Mouse (Mus musculus): ENCODE measurements around the gene Gm42906. TPM values are rescaled to one million over a fixed set of nuclear protein-coding genes. Genes with fewer than 3 reads are reported as not detected.

Gene Gm42906
- polyA plus RNA-seq, 1 experiment from 2014 or later: not detected

GRCm38 (mm10) chr5:151076917-151077316, 351.0 kb downstream of the Gm42906 start:
- WGBS: 59% methylated on average over 3 of the region's 3 CpGs
- no peak overlapping the region for H3K4me3 ChIP-seq (ENCODE audit: control insufficient read depth in 1 of 2, insufficient read depth in 1 of 2, low read depth in 1 of 2, low read length in 2 of 2)
- no peak for ATAC-seq (ENCODE audit: insufficient number of reproducible peaks, insufficient read depth, low FRiP score, low read depth)

DNA sequence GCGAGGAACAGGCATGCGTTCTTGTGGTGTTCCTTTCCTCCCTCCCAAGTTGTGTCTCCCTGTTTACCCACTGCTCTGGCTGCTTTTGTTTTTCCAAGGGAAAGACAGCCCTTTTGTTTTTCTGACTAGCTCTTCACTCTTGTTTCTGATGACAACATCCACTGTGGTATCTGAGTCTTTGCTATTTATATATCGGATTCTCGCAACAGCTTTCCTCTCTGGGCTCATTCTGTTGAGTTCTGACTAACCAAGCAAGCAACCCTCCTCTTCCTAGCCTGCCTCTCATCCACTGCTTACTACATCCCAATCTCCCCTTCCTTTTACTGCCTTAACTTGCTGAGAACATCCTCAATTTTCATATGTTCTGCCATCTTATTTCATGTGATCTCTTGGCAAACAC, 353.7 kb downstream of the Gm42906 start:
- Histone ChIP-seq H3K9ac (ENCODE audit: low read length) (no peak overlapping the region), H3K27me3 (ENCODE audit: control insufficient read depth, insufficient read depth, low read length) (no peaks in the 10 kb centered on the region), H3K4me1 (ENCODE audit: control insufficient read depth in 2 of 2, insufficient read depth in 2 of 2, low read length in 2 of 2) (peaks cover 10 to 18% of the 10 kb centered on the region in 2 experiments), H3K4me3 (ENCODE audit: control insufficient read depth in 1 of 2, insufficient read depth in 1 of 2, low read depth in 1 of 2, low read length in 2 of 2) (no peak overlapping the region), H3K36me3 (ENCODE audit: control insufficient read depth, insufficient read depth, low read length) (no peaks in the 10 kb centered on the region; the same call in 1 of the 2 replicates), H3K4me2 (ENCODE audit: low read length) (no peak overlapping the region), H3K27ac (replicated peaks in 1 of 2; ENCODE audit: control insufficient read depth in 1 of 2, insufficient read depth in 1 of 2, low read depth in 2 of 2, low read length in 2 of 2) (peak overlapping the region; percentile 37 to 39; a peak in 3 of 4 replicates), H3K9me3 (ENCODE audit: control insufficient read depth, low read length) (0 out of 2 replicates have a peak, but pooled peaks cover 4% of the 10 kb centered on the region)
- 34% methylated on average over 4 of the region's 4 CpGs for WGBS
- ATAC-seq (ENCODE audit: insufficient number of reproducible peaks, insufficient read depth, low FRiP score, low read depth): no peak

More at GRCm38 (mm10) chr5:151076917-151077316, 351.0 kb downstream of the Gm42906 start:
- peaks cover 2 to 7% of the 10 kb centered on the region in 2 experiments; a peak in 3 of 4 replicates for H3K4me1 ChIP-seq (ENCODE audit: control insufficient read depth in 2 of 2, insufficient read depth in 2 of 2, low read length in 2 of 2)
- no peak overlapping the region for H3K9ac ChIP-seq (ENCODE audit: low read length)
- H3K27ac ChIP-seq (replicated peaks in 1 of 2; ENCODE audit: control insufficient read depth in 1 of 2, insufficient read depth in 1 of 2, low read depth in 2 of 2, low read length in 2 of 2): no peak overlapping the region
- H3K9me3 ChIP-seq (ENCODE audit: control insufficient read depth, low read length): 0 out of 2 replicates have a peak, but pooled peaks cover 4% of the 10 kb centered on the region
- H3K4me2 ChIP-seq (ENCODE audit: low read length): no peak overlapping the region
- no peaks in the 10 kb centered on the region; the same call in 1 of the 2 replicates for H3K36me3 ChIP-seq (ENCODE audit: control insufficient read depth, insufficient read depth, low read length)
- H3K27me3 ChIP-seq (ENCODE audit: control insufficient read depth, insufficient read depth, low read length): no peaks in the 10 kb centered on the region

- Histone ChIP-seq H3K4me3 (ENCODE audit: control insufficient read depth in 1 of 2, insufficient read depth in 1 of 2, low read depth in 1 of 2, low read length in 2 of 2) (no peak overlapping the region), H3K4me2 (ENCODE audit: low read length) (no peak overlapping the region), H3K36me3 (ENCODE audit: control insufficient read depth, insufficient read depth, low read length) (no peaks in the 10 kb centered on the region; the same call in 1 of the 2 replicates), H3K27ac (replicated peaks in 1 of 2; ENCODE audit: control insufficient read depth in 1 of 2, insufficient read depth in 1 of 2, low read depth in 2 of 2, low read length in 2 of 2) (no peak overlapping the region), H3K9me3 (ENCODE audit: control insufficient read depth, low read length) (0 out of 2 replicates have a peak, but pooled peaks cover 4% of the 10 kb centered on the region), H3K9ac (ENCODE audit: low read length) (no peak overlapping the region), H3K4me1 (ENCODE audit: control insufficient read depth in 2 of 2, insufficient read depth in 2 of 2, low read length in 2 of 2) (peaks cover 10 to 21% of the 10 kb centered on the region in 2 experiments), H3K27me3 (ENCODE audit: control insufficient read depth, insufficient read depth, low read length) (no peaks in the 10 kb centered on the region)
- ATAC-seq (ENCODE audit: insufficient number of reproducible peaks, insufficient read depth, low FRiP score, low read depth): no peak
- WGBS: 50% methylated on average over 6 of the region's 6 CpGs
These were observed 356.5 kb downstream of the Gm42906 start for GRCm38 (mm10) chr5:151071430-151071829.

- H3K4me2 ChIP-seq (ENCODE audit: low read length): no peak overlapping the region
- 0 out of 2 replicates have a peak, but pooled peaks cover 4% of the 10 kb centered on the region for H3K9me3 ChIP-seq (ENCODE audit: control insufficient read depth, low read length)
- WGBS: 71% methylated on average over 6 of the region's 6 CpGs
- peaks cover 10 to 25% of the 10 kb centered on the region in 2 experiments for H3K4me1 ChIP-seq (ENCODE audit: control insufficient read depth in 2 of 2, insufficient read depth in 2 of 2, low read length in 2 of 2)
- H3K4me3 ChIP-seq (ENCODE audit: control insufficient read depth in 1 of 2, insufficient read depth in 1 of 2, low read depth in 1 of 2, low read length in 2 of 2): no peak overlapping the region
- no peak for ATAC-seq (ENCODE audit: insufficient number of reproducible peaks, insufficient read depth, low FRiP score, low read depth)
- H3K27me3 ChIP-seq (ENCODE audit: control insufficient read depth, insufficient read depth, low read length): no peaks in the 10 kb centered on the region
- H3K9ac ChIP-seq (ENCODE audit: low read length): no peak overlapping the region
- H3K27ac ChIP-seq (replicated peaks in 1 of 2; ENCODE audit: control insufficient read depth in 1 of 2, insufficient read depth in 1 of 2, low read depth in 2 of 2, low read length in 2 of 2): peak overlapping the region; percentile 44 to 47; a peak in 2 of 4 replicates
- no peaks in the 10 kb centered on the region; the same call in 1 of the 2 replicates for H3K36me3 ChIP-seq (ENCODE audit: control insufficient read depth, insufficient read depth, low read length)
These were observed 357.1 kb downstream of the Gm42906 start for GRCm38 (mm10) chr5:151070896-151071295.

DNA sequence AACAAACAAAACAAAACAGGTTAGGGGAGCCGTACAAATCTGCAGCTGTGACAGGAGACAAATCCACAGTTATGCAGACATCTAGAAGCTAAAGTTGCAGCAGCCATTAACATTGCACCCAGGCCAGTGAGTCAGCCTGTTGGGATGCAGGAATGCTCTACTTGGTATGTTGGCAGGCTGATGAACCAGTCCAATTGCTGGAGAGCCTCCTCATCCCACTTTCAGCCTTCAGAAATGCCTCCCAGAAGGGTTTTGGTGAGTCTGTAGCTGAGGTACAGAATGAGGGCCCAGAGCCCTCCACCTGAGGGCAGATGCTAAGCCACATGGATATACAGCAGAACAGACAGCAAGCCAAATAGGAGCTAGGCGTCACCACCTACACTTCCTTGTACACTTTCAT, 358.4 kb downstream of the Gm42906 start:
- H3K4me1 ChIP-seq (ENCODE audit: control insufficient read depth in 2 of 2, insufficient read depth in 2 of 2, low read length in 2 of 2): peaks cover 10 to 38% of the 10 kb centered on the region in 2 experiments
- no peak for ATAC-seq (ENCODE audit: insufficient number of reproducible peaks, insufficient read depth, low FRiP score, low read depth)
- no peaks in the 10 kb centered on the region for H3K9me3 ChIP-seq (ENCODE audit: control insufficient read depth, low read length)
- H3K9ac ChIP-seq (ENCODE audit: low read length): no peak overlapping the region
- H3K27me3 ChIP-seq (ENCODE audit: control insufficient read depth, insufficient read depth, low read length): no peaks in the 10 kb centered on the region
- WGBS: 78% methylated on average over 2 of the region's 2 CpGs
- peak overlapping the region; percentile 21 to 44 for H3K27ac ChIP-seq (replicated peaks in 1 of 2; ENCODE audit: control insufficient read depth in 1 of 2, insufficient read depth in 1 of 2, low read depth in 2 of 2, low read length in 2 of 2)
- H3K4me2 ChIP-seq (ENCODE audit: low read length): no peak overlapping the region
- H3K36me3 ChIP-seq (ENCODE audit: control insufficient read depth, insufficient read depth, low read length): no peaks in the 10 kb centered on the region; the same call in 1 of the 2 replicates
- H3K4me3 ChIP-seq (ENCODE audit: control insufficient read depth in 1 of 2, insufficient read depth in 1 of 2, low read depth in 1 of 2, low read length in 2 of 2): no peak overlapping the region

DNA sequence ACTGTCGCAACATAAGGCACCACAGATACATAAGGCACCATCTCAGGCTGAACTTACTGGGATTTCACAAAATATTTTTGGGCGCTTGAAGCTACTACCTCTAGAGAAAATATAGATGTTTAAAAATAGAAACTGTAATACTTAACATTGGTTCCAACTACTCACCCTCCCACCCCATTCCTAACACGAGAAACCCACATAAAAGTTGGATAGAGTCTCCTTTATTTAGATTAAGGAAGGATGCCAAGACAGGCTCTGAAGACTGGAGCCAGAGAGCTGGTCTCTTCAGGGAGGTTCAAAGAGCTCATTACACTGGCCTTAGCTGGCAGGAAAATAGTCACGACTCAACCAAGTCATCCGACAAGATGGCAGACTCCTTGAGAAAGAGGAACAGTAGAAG, 361.9 kb downstream of the Gm42906 start:
- Histone ChIP-seq H3K9ac (ENCODE audit: low read length) (no peak overlapping the region), H3K27me3 (ENCODE audit: control insufficient read depth, insufficient read depth, low read length) (no peaks in the 10 kb centered on the region), H3K9me3 (ENCODE audit: control insufficient read depth, low read length) (peaks cover 6% of the 10 kb centered on the region), H3K36me3 (ENCODE audit: control insufficient read depth, insufficient read depth, low read length) (peaks cover 20% of the 10 kb centered on the region), H3K4me2 (ENCODE audit: low read length) (no peak overlapping the region), H3K4me3 (ENCODE audit: control insufficient read depth in 1 of 2, insufficient read depth in 1 of 2, low read depth in 1 of 2, low read length in 2 of 2) (no peak overlapping the region), H3K27ac (replicated peaks in 1 of 2; ENCODE audit: control insufficient read depth in 1 of 2, insufficient read depth in 1 of 2, low read depth in 2 of 2, low read length in 2 of 2) (no peak overlapping the region), H3K4me1 (ENCODE audit: control insufficient read depth in 2 of 2, insufficient read depth in 2 of 2, low read length in 2 of 2) (peaks cover 8 to 31% of the 10 kb centered on the region in 2 experiments)
- no peak for ATAC-seq (ENCODE audit: insufficient number of reproducible peaks, insufficient read depth, low FRiP score, low read depth)
- 73% methylated on average over 5 of the region's 5 CpGs for WGBS

GRCm38 (mm10) chr5:151065228-151065627, 362.7 kb downstream of the Gm42906 start:
- H3K4me1 ChIP-seq (ENCODE audit: control insufficient read depth in 2 of 2, insufficient read depth in 2 of 2, low read length in 2 of 2): peaks cover 10 to 31% of the 10 kb centered on the region in 2 experiments
- no peak for ATAC-seq (ENCODE audit: insufficient number of reproducible peaks, insufficient read depth, low FRiP score, low read depth)
- H3K27ac ChIP-seq (replicated peaks in 1 of 2; ENCODE audit: control insufficient read depth in 1 of 2, insufficient read depth in 1 of 2, low read depth in 2 of 2, low read length in 2 of 2): peak overlapping the region; percentile 33 to 47; a peak in 2 of 4 replicates
- H3K9ac ChIP-seq (ENCODE audit: low read length): no peak overlapping the region
- H3K4me2 ChIP-seq (ENCODE audit: low read length): no peak overlapping the region
- no peak overlapping the region for H3K4me3 ChIP-seq (ENCODE audit: control insufficient read depth in 1 of 2, insufficient read depth in 1 of 2, low read depth in 1 of 2, low read length in 2 of 2)
- peaks cover 6% of the 10 kb centered on the region for H3K9me3 ChIP-seq (ENCODE audit: control insufficient read depth, low read length)
- WGBS: 15% methylated on average over 1 of the region's 1 CpGs
- H3K36me3 ChIP-seq (ENCODE audit: control insufficient read depth, insufficient read depth, low read length): peaks cover 20% of the 10 kb centered on the region
- no peaks in the 10 kb centered on the region for H3K27me3 ChIP-seq (ENCODE audit: control insufficient read depth, insufficient read depth, low read length)

DNA sequence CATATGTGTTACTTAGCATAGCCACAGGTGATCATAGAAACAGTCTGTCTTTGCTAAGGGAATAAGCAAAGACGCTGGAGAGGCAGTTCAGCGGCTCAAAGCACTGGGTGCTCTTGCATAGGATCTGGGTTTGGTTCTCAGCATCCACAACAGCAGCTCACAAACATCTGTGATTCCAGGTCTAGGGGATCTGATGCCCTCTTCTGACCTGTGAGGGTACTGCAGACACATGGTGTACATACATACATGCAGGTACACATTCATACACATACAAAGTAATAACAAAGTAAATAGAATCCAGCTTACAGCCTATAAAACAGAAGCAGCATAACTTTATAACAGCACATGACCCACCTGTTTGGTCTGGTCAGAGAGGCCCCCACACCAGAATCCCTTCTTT, 366.0 kb downstream of the Gm42906 start:
- no peak for ATAC-seq (ENCODE audit: insufficient number of reproducible peaks, insufficient read depth, low FRiP score, low read depth)
- Histone ChIP-seq H3K9ac (ENCODE audit: low read length) (no peak overlapping the region), H3K4me3 (ENCODE audit: control insufficient read depth in 1 of 2, insufficient read depth in 1 of 2, low read depth in 1 of 2, low read length in 2 of 2) (no peak overlapping the region), H3K9me3 (ENCODE audit: control insufficient read depth, low read length) (peaks cover 6% of the 10 kb centered on the region), H3K27ac (replicated peaks in 1 of 2; ENCODE audit: control insufficient read depth in 1 of 2, insufficient read depth in 1 of 2, low read depth in 2 of 2, low read length in 2 of 2) (no peak overlapping the region), H3K4me1 (ENCODE audit: control insufficient read depth in 2 of 2, insufficient read depth in 2 of 2, low read length in 2 of 2) (peaks cover 8 to 33% of the 10 kb centered on the region in 2 experiments), H3K27me3 (ENCODE audit: control insufficient read depth, insufficient read depth, low read length) (no peaks in the 10 kb centered on the region), H3K4me2 (ENCODE audit: low read length) (no peak overlapping the region), H3K36me3 (ENCODE audit: control insufficient read depth, insufficient read depth, low read length) (peaks cover 29% of the 10 kb centered on the region)
- 100% methylated on average over 2 of the region's 2 CpGs for WGBS
